Mouse (Mus musculus): ENCODE data around the gene Pank2. TPM values are rescaled to one million over a fixed set of nuclear protein-coding genes. Genes with fewer than 3 reads are reported as not detected.

The Pank2 gene
- total and polyA plus RNA-seq, 3 experiments: 8.5 to 25.4 (median 20.7) TPM

- no peak overlapping the region for H3K4me3 ChIP-seq
- TF ChIP-seq CTCF (IDR thresholded peaks at IDR 0.05): peak; percentile 88
- TF ChIP-seq EP300 (IDR thresholded peaks at IDR 0.05; ENCODE audit: insufficient read depth, low read depth, low read length): peak; percentile 78
- no peak for TF ChIP-seq POLR2A (IDR thresholded peaks at IDR 0.05; ENCODE audit: insufficient read depth, low read depth, low read length)
- 0 out of 2 replicates have a peak, but pooled peaks cover 4% of the 10 kb centered on the region for H3K36me3 ChIP-seq (ENCODE audit: control insufficient read depth, insufficient read depth, low read length)
- peak overlapping the region; percentile 72 for H3K27ac ChIP-seq
- peaks cover 5% of the 10 kb centered on the region for H3K4me1 ChIP-seq (ENCODE audit: control insufficient read depth, insufficient read depth, low read length)
- WGBS: 4% methylated on average over 7 of the region's 7 CpGs
- intact Hi-C loops (cut with DNase I): loop anchor here (1.0 to 5.0 kb wide), 5 partner anchors 44 to 292 kb away; partner anchors contain the start of genes 1700037H04Rik and Cenpb
- peak overlapping the region; percentile 12; the same call in 1 of the 2 replicates for H3K9ac ChIP-seq (ENCODE audit: low read depth, low read length)
- no peaks in the 10 kb centered on the region for H3K79me2 ChIP-seq (replicated peaks; ENCODE audit: control insufficient read depth, insufficient read depth, low read length)
- peak; percentile 76 to 77 for DNase-seq
- no peaks in the 10 kb centered on the region for H3K27me3 ChIP-seq (ENCODE audit: control insufficient read depth, insufficient read depth, low read length)
Observed at GRCm38 (mm10) chr2:131253681-131254328, 8.5 kb upstream of the Pank2 start.

GRCm38 (mm10) chr2:131254329-131254713 lies 8.0 kb upstream of the Pank2 start:
- Histone ChIP-seq H3K4me3 (no peak overlapping the region), H3K27ac (peak overlapping the region; percentile 72), H3K27me3 (ENCODE audit: control insufficient read depth, insufficient read depth, low read length) (no peaks in the 10 kb centered on the region), H3K9ac (ENCODE audit: low read depth, low read length) (0 out of 2 replicates have a peak overlapping the region, but pooled peaks have one; percentile 2), H3K36me3 (ENCODE audit: control insufficient read depth, insufficient read depth, low read length) (0 out of 2 replicates have a peak, but pooled peaks cover 4% of the 10 kb centered on the region), H3K4me1 (ENCODE audit: control insufficient read depth, insufficient read depth, low read length) (peaks cover 5% of the 10 kb centered on the region), H3K79me2 (replicated peaks; ENCODE audit: control insufficient read depth, insufficient read depth, low read length) (no peaks in the 10 kb centered on the region)
- DNase-seq: peak in 1 of 2 experiments; percentile 21
- intact Hi-C loops (cut with DNase I): loop anchor here (1.0 to 5.0 kb wide), 4 partner anchors 44 to 292 kb away; partner anchors contain the start of gene 1700037H04Rik
- 21% methylated on average over 2 of the region's 2 CpGs for WGBS
- TF ChIP-seq CTCF (IDR thresholded peaks at IDR 0.05) (no peak; the same call in 1 of the 2 replicates), POLR2A (IDR thresholded peaks at IDR 0.05; ENCODE audit: insufficient read depth, low read depth, low read length) (no peak)

- no peaks in the 10 kb centered on the region for H3K27me3 ChIP-seq (ENCODE audit: control insufficient read depth, insufficient read depth, low read length)
- no peak overlapping the region for H3K9ac ChIP-seq (ENCODE audit: low read depth, low read length)
- no peak overlapping the region for H3K4me3 ChIP-seq
- H3K4me1 ChIP-seq (ENCODE audit: control insufficient read depth, insufficient read depth, low read length): peaks cover 5% of the 10 kb centered on the region
- DNase-seq: no peak
- H3K79me2 ChIP-seq (replicated peaks; ENCODE audit: control insufficient read depth, insufficient read depth, low read length): no peaks in the 10 kb centered on the region
- 80% methylated on average over 3 of the region's 3 CpGs for WGBS
- H3K27ac ChIP-seq: no peak overlapping the region
- TF ChIP-seq CTCF (IDR thresholded peaks at IDR 0.05) (no peak), EP300 (IDR thresholded peaks at IDR 0.05; ENCODE audit: insufficient read depth, low read depth, low read length) (no peak), POLR2A (IDR thresholded peaks at IDR 0.05; ENCODE audit: insufficient read depth, low read depth, low read length) (no peak)
- intact Hi-C loops (cut with DNase I): no loop called here
- 0 out of 2 replicates have a peak, but pooled peaks cover 4% of the 10 kb centered on the region for H3K36me3 ChIP-seq (ENCODE audit: control insufficient read depth, insufficient read depth, low read length)
Observed at GRCm38 (mm10) chr2:131255738-131256137, 6.6 kb upstream of the Pank2 start.

GRCm38 (mm10) chr2:131258693-131259092 lies 3.6 kb upstream of the Pank2 start:
- intact Hi-C loops (cut with DNase I): no loop called here

GRCm38 (mm10) chr2:131260544-131261307 lies 1.6 kb upstream of the Pank2 start:
- Histone ChIP-seq H3K79me2 (replicated peaks; ENCODE audit: control insufficient read depth, insufficient read depth, low read length) (peaks cover 3% of the 10 kb centered on the region), H3K27me3 (ENCODE audit: control insufficient read depth, insufficient read depth, low read length) (no peaks in the 10 kb centered on the region), H3K36me3 (ENCODE audit: control insufficient read depth, insufficient read depth, low read length) (peaks cover 4% of the 10 kb centered on the region), H3K9ac (ENCODE audit: low read depth, low read length) (no peak overlapping the region), H3K4me3 (no peak overlapping the region), H3K27ac (no peak overlapping the region), H3K4me1 (ENCODE audit: control insufficient read depth, insufficient read depth, low read length) (peaks cover 5% of the 10 kb centered on the region)
- WGBS: 47% methylated on average over 9 of the region's 9 CpGs
- intact Hi-C loops (cut with DNase I): loop anchor here (5.0 kb wide), 1 partner anchor 142 kb away; no protein-coding TSS in a partner anchor
- DNase-seq: no peak
- TF ChIP-seq CTCF (IDR thresholded peaks at IDR 0.05): no peak
- TF ChIP-seq POLR2A (IDR thresholded peaks at IDR 0.05; ENCODE audit: insufficient read depth, low read depth, low read length): no peak
- no peak for TF ChIP-seq EP300 (IDR thresholded peaks at IDR 0.05; ENCODE audit: insufficient read depth, low read depth, low read length)

More at GRCm38 (mm10) chr2:131258693-131259092, 3.6 kb upstream of the Pank2 start:
- peaks cover 4% of the 10 kb centered on the region for H3K4me1 ChIP-seq (ENCODE audit: control insufficient read depth, insufficient read depth, low read length)
- no peaks in the 10 kb centered on the region for H3K27me3 ChIP-seq (ENCODE audit: control insufficient read depth, insufficient read depth, low read length)
- H3K27ac ChIP-seq: no peak overlapping the region
- DNase-seq: no peak
- 80% methylated on average over 8 of the region's 8 CpGs for WGBS
- 0 out of 2 replicates have a peak, but pooled peaks cover 1% of the 10 kb centered on the region for H3K79me2 ChIP-seq (replicated peaks; ENCODE audit: control insufficient read depth, insufficient read depth, low read length)
- H3K4me3 ChIP-seq: no peak overlapping the region
- H3K9ac ChIP-seq (ENCODE audit: low read depth, low read length): no peak overlapping the region
- TF ChIP-seq POLR2A (IDR thresholded peaks at IDR 0.05; ENCODE audit: insufficient read depth, low read depth, low read length) (no peak), CTCF (IDR thresholded peaks at IDR 0.05) (no peak), EP300 (IDR thresholded peaks at IDR 0.05; ENCODE audit: insufficient read depth, low read depth, low read length) (no peak)
- H3K36me3 ChIP-seq (ENCODE audit: control insufficient read depth, insufficient read depth, low read length): peaks cover 1% of the 10 kb centered on the region; the same call in 1 of the 2 replicates

Data from heart, adult 2 months (tissue).